ENCODE assay signal across 19 mouse cellular contexts in the genomic region with DNA sequence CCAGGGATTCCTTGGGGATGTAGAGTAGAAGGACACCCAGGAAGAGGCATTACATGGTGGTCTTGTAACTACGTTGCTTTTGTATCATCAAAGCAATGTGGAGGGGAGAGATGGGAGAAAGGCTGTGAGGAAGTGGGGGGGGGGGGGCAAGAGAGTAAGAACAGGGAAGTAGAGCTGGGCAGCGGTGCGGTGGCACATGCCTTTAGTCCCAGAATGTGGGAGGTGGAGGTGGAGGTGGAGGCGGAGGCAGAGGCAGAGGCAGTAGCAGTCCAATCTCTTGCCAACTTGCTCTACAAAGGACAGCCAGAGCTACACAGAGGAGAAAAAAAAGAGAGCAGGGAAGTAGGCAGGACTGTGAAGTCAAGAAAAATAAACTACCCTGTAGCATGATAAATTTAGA. TPM values are rescaled to one million over a fixed set of nuclear protein-coding genes. Genes with fewer than 3 reads are reported as not detected.
DNase-seq lines count a peak whose midpoint lies in the region; ATAC-seq and TF ChIP-seq lines count a peak whose summit lies in the region.
"Had no signal": no experiment of that assay in that cellular context is flagged by ENCODE, and none has a peak within 500 bp of the region (broad histone marks: within the 10 kb centered on the region; RNA-seq: fewer than 3 reads in every experiment).

No protein-coding gene starts in this region.

- no peaks in the 10 kb centered on the region for H3K9me3 ChIP-seq in kidney, postnatal 0 days (replicated peaks; ENCODE audit: low read length)
- H3K9me3 ChIP-seq in hindbrain, embryonic 13.5 days: no peaks in the 10 kb centered on the region
- no peaks in the 10 kb centered on the region for H3K9me3 ChIP-seq in heart, embryonic 12.5 days (replicated peaks)
- H3K9me3 ChIP-seq in heart, embryonic 11.5 days (replicated peaks; ENCODE audit: control insufficient read depth, low read length): no peaks in the 10 kb centered on the region
- H3K9me3 ChIP-seq: embryonic facial prominence, embryonic 12.5 days; embryonic facial prominence, embryonic 15.5 days; heart, embryonic 13.5 days; hindbrain, embryonic 10.5 days had no signal

- 71% methylated on average over 4 of the region's 4 CpGs for whole genome bisulfite sequencing in kidney, postnatal 0 days
- 52% methylated on average over 4 of the region's 4 CpGs for WGBS in kidney, adult 2 months
- 64% methylated on average over 4 of the region's 4 CpGs for WGBS in hindbrain, embryonic 13.5 days
- 61% methylated on average over 4 of the region's 4 CpGs for WGBS in heart, embryonic 12.5 days
- 56% methylated on average over 4 of the region's 4 CpGs for WGBS in heart, embryonic 11.5 days (ENCODE audit: insufficient replicate concordance)

- TF ChIP-seq CTCF in kidney, postnatal 0 days (IDR thresholded peaks at IDR 0.05; ENCODE audit: low read depth): no peak
- TF ChIP-seq CTCF in kidney, adult 2 months (conservative IDR thresholded peaks at IDR 0.05; ENCODE audit: insufficient read depth, insufficient read length, low read depth, low read length): no peak

- H3K4me3 ChIP-seq in kidney, postnatal 0 days (replicated peaks; ENCODE audit: low read depth, low read length): no peak overlapping the region
- no peak overlapping the region for H3K4me3 ChIP-seq in kidney, adult 2 months (ENCODE audit: insufficient read depth, low read depth, low read length)
- H3K4me3 ChIP-seq in hindbrain, embryonic 13.5 days: no peak overlapping the region
- no peak overlapping the region for H3K4me3 ChIP-seq in heart, embryonic 12.5 days
- no peak overlapping the region for H3K4me3 ChIP-seq in heart, embryonic 11.5 days (ENCODE audit: low read depth, low read length)
- H3K4me3 ChIP-seq: embryonic facial prominence, embryonic 12.5 days; embryonic facial prominence, embryonic 15.5 days; heart, embryonic 13.5 days; hindbrain, embryonic 10.5 days had no signal

- no peak for DNase-seq in kidney, postnatal 0 days (ENCODE audit: low spot score)
- DNase-seq in kidney, adult 2 months: no peak
- peak; percentile 24 for DNase-seq in A20 (ENCODE audit: low read depth, low spot score)
- DNase-seq: gastrocnemius, postnatal 10 days; gastrocnemius, postnatal 36 days; heart, adult 11 months had no signal

- no peak for TF ChIP-seq POLR2A in kidney, adult 2 months (IDR thresholded peaks at IDR 0.05; ENCODE audit: low read depth, low read length)

- no peak for ATAC-seq in kidney, postnatal 0 days (replicated peaks; ENCODE audit: low FRiP score, low read depth)
- peak; percentile 36; the same call in 1 of the 2 replicates for ATAC-seq in common myeloid progenitor, adult 5-6 weeks (replicated peaks; ENCODE audit: low read depth, poor library complexity, severe bottlenecking)
- ATAC-seq in megakaryocyte, adult 5-6 weeks (ENCODE audit: poor library complexity, severe bottlenecking): peak; percentile 66; the same call in 1 of the 2 replicates
- ATAC-seq in hindbrain, embryonic 13.5 days (ENCODE audit: low FRiP score): no peak
- ATAC-seq in heart, embryonic 12.5 days (ENCODE audit: insufficient number of reproducible peaks, low FRiP score): no peak
- ATAC-seq in heart, embryonic 11.5 days (replicated peaks; ENCODE audit: insufficient number of reproducible peaks, low FRiP score, low TSS enrichment): no peak

- H3K27ac ChIP-seq in kidney, postnatal 0 days: 0 out of 2 replicates have a peak overlapping the region, but pooled peaks have one; percentile 31
- H3K27ac ChIP-seq in kidney, adult 2 months (ENCODE audit: insufficient read depth, low read depth, low read length): no peak overlapping the region
- H3K27ac ChIP-seq in hindbrain, embryonic 13.5 days: no peak overlapping the region
- H3K27ac ChIP-seq in heart, embryonic 12.5 days (ENCODE audit: poor library complexity, severe bottlenecking): no peak overlapping the region
- H3K27ac ChIP-seq in heart, embryonic 11.5 days (ENCODE audit: low read depth, low read length): no peak overlapping the region
- H3K27ac ChIP-seq: embryonic facial prominence, embryonic 12.5 days; embryonic facial prominence, embryonic 15.5 days; heart, embryonic 13.5 days; hindbrain, embryonic 10.5 days; hindbrain, embryonic 14.5 days; hindbrain, postnatal 0 days had no signal

- no peak overlapping the region for H3K9ac ChIP-seq in kidney, postnatal 0 days (ENCODE audit: low read depth, low read length)
- no peak overlapping the region for H3K9ac ChIP-seq in hindbrain, embryonic 13.5 days
- H3K9ac ChIP-seq in heart, embryonic 12.5 days: no peak overlapping the region
- no peak overlapping the region for H3K9ac ChIP-seq in heart, embryonic 11.5 days (ENCODE audit: low read depth, low read length)
- H3K9ac ChIP-seq: embryonic facial prominence, embryonic 12.5 days; embryonic facial prominence, embryonic 15.5 days; forebrain, postnatal 0 days; heart, embryonic 13.5 days; hindbrain, embryonic 14.5 days had no signal

- peaks cover 13% of the 10 kb centered on the region for H3K36me3 ChIP-seq in kidney, postnatal 0 days (ENCODE audit: insufficient read depth, low read length)
- no peaks in the 10 kb centered on the region; the same call in 1 of the 2 replicates for H3K36me3 ChIP-seq in kidney, adult 2 months (ENCODE audit: control insufficient read depth, insufficient read depth, low read length)
- peaks cover 52% of the 10 kb centered on the region for H3K36me3 ChIP-seq in hindbrain, embryonic 13.5 days
- peaks cover 31% of the 10 kb centered on the region for H3K36me3 ChIP-seq in heart, embryonic 12.5 days
- peaks cover 18% of the 10 kb centered on the region for H3K36me3 ChIP-seq in heart, embryonic 11.5 days (ENCODE audit: control insufficient read depth, insufficient read depth, low read length)

- no peaks in the 10 kb centered on the region for H3K27me3 ChIP-seq in kidney, postnatal 0 days (ENCODE audit: insufficient read depth, low read length)
- no peaks in the 10 kb centered on the region for H3K27me3 ChIP-seq in kidney, adult 2 months (replicated peaks; ENCODE audit: control insufficient read depth, insufficient read depth, low read length)
- no peaks in the 10 kb centered on the region for H3K27me3 ChIP-seq in hindbrain, embryonic 13.5 days
- no peaks in the 10 kb centered on the region for H3K27me3 ChIP-seq in heart, embryonic 12.5 days (replicated peaks)
- H3K27me3 ChIP-seq in heart, embryonic 11.5 days (ENCODE audit: control insufficient read depth, insufficient read depth, low read length): no peaks in the 10 kb centered on the region
- H3K27me3 ChIP-seq: CH12.LX; embryonic facial prominence, embryonic 12.5 days; embryonic facial prominence, embryonic 15.5 days; heart, embryonic 13.5 days had no signal

- H3K4me1 ChIP-seq in kidney, postnatal 0 days (replicated peaks; ENCODE audit: insufficient read depth, low read length): no peaks in the 10 kb centered on the region
- no peaks in the 10 kb centered on the region; the same call in 1 of the 2 replicates for H3K4me1 ChIP-seq in kidney, adult 2 months (ENCODE audit: control insufficient read depth, insufficient read depth, low read length)
- H3K4me1 ChIP-seq in hindbrain, embryonic 13.5 days (replicated peaks): no peaks in the 10 kb centered on the region
- 0 out of 2 replicates have a peak, but pooled peaks cover 11% of the 10 kb centered on the region for H3K4me1 ChIP-seq in heart, embryonic 12.5 days (replicated peaks)
- peaks cover 2% of the 10 kb centered on the region; the same call in 1 of the 2 replicates for H3K4me1 ChIP-seq in heart, embryonic 11.5 days (ENCODE audit: control insufficient read depth, insufficient read depth, low read length)
- H3K4me1 ChIP-seq: embryonic facial prominence, embryonic 12.5 days; embryonic facial prominence, embryonic 15.5 days; hindbrain, embryonic 10.5 days had no signal

- no peak overlapping the region for H3K4me2 ChIP-seq in kidney, postnatal 0 days (ENCODE audit: low read length)
- H3K4me2 ChIP-seq in hindbrain, embryonic 13.5 days: no peak overlapping the region
- no peak overlapping the region for H3K4me2 ChIP-seq in heart, embryonic 12.5 days
- H3K4me2 ChIP-seq in heart, embryonic 11.5 days: no peak overlapping the region
- H3K4me2 ChIP-seq: embryonic facial prominence, embryonic 12.5 days; embryonic facial prominence, embryonic 15.5 days; heart, embryonic 13.5 days; hindbrain, embryonic 14.5 days had no signal

RNA-seq across cellular contexts. Expression of a gene that starts 17.0 kb away (rescaled TPM):
- 13.2 and 16.8 TPM in 2 replicates for polyA plus RNA-seq in kidney, postnatal 0 days (2015; fragmentation: Nextera tagmentation; extraction: Ambion mirVana)
- polyA plus RNA-seq in kidney, adult 2 months (2012; rRNA removed): 3.4 and 4.4 TPM in 2 replicates
- total RNA-seq in common myeloid progenitor, adult 5-6 weeks (2017): 8.9 and 10.2 TPM in 2 replicates
- 1.4 and 5.4 TPM in 2 replicates for total RNA-seq in megakaryocyte, adult 5-6 weeks (2015)
- total RNA-seq in megakaryocyte, adult 5-6 weeks (2017): 2.0 and 3.5 TPM in 2 replicates
- 38.9 and 40.5 TPM in 2 replicates for polyA plus RNA-seq in hindbrain, embryonic 13.5 days (2015; fragmentation: Nextera tagmentation; extraction: Ambion mirVana)
- 9.9 and 10.0 TPM in 2 replicates for polyA plus RNA-seq in heart, embryonic 12.5 days (2016; fragmentation: Nextera tagmentation; extraction: Ambion mirVana)
- polyA plus RNA-seq in heart, embryonic 11.5 days (2014; fragmentation: Nextera tagmentation; extraction: Ambion mirVana): 8.0 and 10.0 TPM in 2 replicates

RNA-seq across cellular contexts. Expression of a gene that starts 21.9 kb away (rescaled TPM):
- 45.3 and 49.6 TPM in 2 replicates for polyA plus RNA-seq in kidney, postnatal 0 days (2015; fragmentation: Nextera tagmentation; extraction: Ambion mirVana)
- polyA plus RNA-seq in kidney, adult 2 months (2012; rRNA removed): 9.8 and 10.9 TPM in 2 replicates
- 16.6 and 20.7 TPM in 2 replicates for total RNA-seq in common myeloid progenitor, adult 5-6 weeks (2017)
- 10.3 and 12.2 TPM in 2 replicates for total RNA-seq in megakaryocyte, adult 5-6 weeks (2015)
- total RNA-seq in megakaryocyte, adult 5-6 weeks (2017): 7.2 and 7.7 TPM in 2 replicates
- polyA plus RNA-seq in hindbrain, embryonic 13.5 days (2015; fragmentation: Nextera tagmentation; extraction: Ambion mirVana): 102 and 113 TPM in 2 replicates
- polyA plus RNA-seq in heart, embryonic 12.5 days (2016; fragmentation: Nextera tagmentation; extraction: Ambion mirVana): 37.6 and 38.1 TPM in 2 replicates
- 45.7 and 48.5 TPM in 2 replicates for polyA plus RNA-seq in heart, embryonic 11.5 days (2014; fragmentation: Nextera tagmentation; extraction: Ambion mirVana)

RNA-seq across cellular contexts. Expression of a gene that starts 22.3 kb away (rescaled TPM):
- polyA plus RNA-seq in kidney, postnatal 0 days (2015; fragmentation: Nextera tagmentation; extraction: Ambion mirVana): 240 and 262 TPM in 2 replicates
- polyA plus RNA-seq in kidney, adult 2 months (2012; rRNA removed): 141 and 144 TPM in 2 replicates
- total RNA-seq in common myeloid progenitor, adult 5-6 weeks (2017): 30.2 and 54.0 TPM in 2 replicates
- total RNA-seq in megakaryocyte, adult 5-6 weeks (2015): 115 and 124 TPM in 2 replicates
- 34.7 and 37.8 TPM in 2 replicates for total RNA-seq in megakaryocyte, adult 5-6 weeks (2017)
- polyA plus RNA-seq in hindbrain, embryonic 13.5 days (2015; fragmentation: Nextera tagmentation; extraction: Ambion mirVana): 308 and 322 TPM in 2 replicates
- 249 and 253 TPM in 2 replicates for polyA plus RNA-seq in heart, embryonic 12.5 days (2016; fragmentation: Nextera tagmentation; extraction: Ambion mirVana)
- 253 and 277 TPM in 2 replicates for polyA plus RNA-seq in heart, embryonic 11.5 days (2014; fragmentation: Nextera tagmentation; extraction: Ambion mirVana)

RNA-seq across cellular contexts. Expression of a gene that starts 33.2 kb away (rescaled TPM):
- 13.0 and 13.1 TPM in 2 replicates for polyA plus RNA-seq in kidney, postnatal 0 days (2015; fragmentation: Nextera tagmentation; extraction: Ambion mirVana)
- 22.9 and 23.6 TPM in 2 replicates for polyA plus RNA-seq in kidney, adult 2 months (2012; rRNA removed)
- 23.0 and 33.7 TPM in 2 replicates for total RNA-seq in common myeloid progenitor, adult 5-6 weeks (2017)
- 11.3 and 11.7 TPM in 2 replicates for total RNA-seq in megakaryocyte, adult 5-6 weeks (2015)
- 23.5 and 28.5 TPM in 2 replicates for total RNA-seq in megakaryocyte, adult 5-6 weeks (2017)
- polyA plus RNA-seq in hindbrain, embryonic 13.5 days (2015; fragmentation: Nextera tagmentation; extraction: Ambion mirVana): 24.3 and 26.5 TPM in 2 replicates
- 12.1 and 12.6 TPM in 2 replicates for polyA plus RNA-seq in heart, embryonic 12.5 days (2016; fragmentation: Nextera tagmentation; extraction: Ambion mirVana)
- polyA plus RNA-seq in heart, embryonic 11.5 days (2014; fragmentation: Nextera tagmentation; extraction: Ambion mirVana): 10.2 TPM in 2 replicates

RNA-seq across cellular contexts. Expression of a gene that starts 33.6 kb away (rescaled TPM):
- 119 and 136 TPM in 2 replicates for polyA plus RNA-seq in kidney, postnatal 0 days (2015; fragmentation: Nextera tagmentation; extraction: Ambion mirVana)
- 15.5 and 16.5 TPM in 2 replicates for polyA plus RNA-seq in kidney, adult 2 months (2012; rRNA removed)
- 456 and 545 TPM in 2 replicates for total RNA-seq in common myeloid progenitor, adult 5-6 weeks (2017)
- 114 and 128 TPM in 2 replicates for total RNA-seq in megakaryocyte, adult 5-6 weeks (2015)
- total RNA-seq in megakaryocyte, adult 5-6 weeks (2017): 184 and 191 TPM in 2 replicates
- polyA plus RNA-seq in hindbrain, embryonic 13.5 days (2015; fragmentation: Nextera tagmentation; extraction: Ambion mirVana): 109 and 111 TPM in 2 replicates
- polyA plus RNA-seq in heart, embryonic 12.5 days (2016; fragmentation: Nextera tagmentation; extraction: Ambion mirVana): 136 and 138 TPM in 2 replicates
- polyA plus RNA-seq in heart, embryonic 11.5 days (2014; fragmentation: Nextera tagmentation; extraction: Ambion mirVana): 139 and 143 TPM in 2 replicates

Comparison
In these comparisons a context has a peak if more than half of its experiments do, and no peak if none do; other contexts are left out.
1. ATAC-seq: peak in common myeloid progenitor, adult 5-6 weeks (single experiment) and megakaryocyte, adult 5-6 weeks (single experiment); none in kidney, postnatal 0 days (single experiment), hindbrain, embryonic 13.5 days (single experiment), heart, embryonic 12.5 days (single experiment) and heart, embryonic 11.5 days (single experiment).